Mouse (Mus musculus) left cerebral cortex, postnatal 10 days (tissue): ENCODE data around the gene Igsf9. TPM values are rescaled to one million over a fixed set of nuclear protein-coding genes. Genes with fewer than 3 reads are reported as not detected.

Experiments used
- DNase-seq, 2 experiments: peaks; one replicate each; pipeline ENCODE4 v3.0.0; 2021 to 2022; ENCODE audit warnings: low spot score in 2 of 2, mixed read lengths in 1 of 2; ENCODE audit errors: extremely low spot score in 1 of 2
- intact Hi-C: fragments of 180-260 bp; cut with DNase I; formaldehyde crosslinking; loops from one replicate; pipeline ENCODE4 v1.15.1; 2025
- total RNA-seq, 2 experiments: library from RNA; stranded (reverse); gene quantifications; 2 replicates each; pipeline ENCODE4 v1.2.3; 2021

Gene Igsf9
- 10 to 100 TPM; 19.2 to 27.4 TPM for total RNA-seq

DNA sequence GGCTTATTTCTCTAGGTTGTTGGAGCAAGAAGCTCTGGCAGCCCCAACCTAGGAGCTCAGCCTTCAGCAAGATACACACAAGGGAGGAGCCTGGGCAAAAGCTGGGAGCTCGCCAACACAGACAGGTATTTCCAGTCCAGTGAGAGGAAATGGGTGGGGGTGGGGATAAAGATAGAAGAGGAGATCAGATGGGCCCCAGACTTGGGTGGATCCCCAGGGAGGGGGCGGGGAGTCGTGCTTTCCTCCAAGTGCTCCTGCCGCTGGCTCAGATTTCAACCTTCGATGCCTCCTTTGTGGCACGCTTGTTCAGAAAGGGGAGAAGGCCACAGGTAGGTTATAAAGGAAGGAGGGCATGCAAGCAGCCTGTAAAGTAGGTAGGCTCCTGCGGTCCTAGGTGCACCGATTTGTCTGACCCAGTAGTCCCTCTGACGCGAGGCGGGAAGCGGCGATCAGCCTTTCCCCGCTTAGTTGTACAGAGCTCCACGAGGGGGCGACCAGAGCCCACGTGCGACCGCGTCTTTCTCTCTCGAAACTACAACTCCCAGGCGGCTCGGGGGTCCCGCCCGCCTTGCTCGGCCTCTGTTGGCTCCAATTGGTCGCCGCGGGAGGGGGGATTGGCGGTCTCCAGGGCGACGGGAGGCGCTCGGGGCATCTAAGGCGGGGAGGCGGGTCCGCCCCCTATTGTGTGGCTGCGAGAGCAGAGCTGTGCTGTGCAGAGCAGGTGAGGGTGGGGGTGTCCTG, at the start of gene Igsf9:
Gene Igsf9, plus strand, starts transcription at position 249 of the 741 bp plus-strand sequence.
- DNase-seq: peak; percentile 92 to 96
- intact Hi-C loops: no loop called here

DNA sequence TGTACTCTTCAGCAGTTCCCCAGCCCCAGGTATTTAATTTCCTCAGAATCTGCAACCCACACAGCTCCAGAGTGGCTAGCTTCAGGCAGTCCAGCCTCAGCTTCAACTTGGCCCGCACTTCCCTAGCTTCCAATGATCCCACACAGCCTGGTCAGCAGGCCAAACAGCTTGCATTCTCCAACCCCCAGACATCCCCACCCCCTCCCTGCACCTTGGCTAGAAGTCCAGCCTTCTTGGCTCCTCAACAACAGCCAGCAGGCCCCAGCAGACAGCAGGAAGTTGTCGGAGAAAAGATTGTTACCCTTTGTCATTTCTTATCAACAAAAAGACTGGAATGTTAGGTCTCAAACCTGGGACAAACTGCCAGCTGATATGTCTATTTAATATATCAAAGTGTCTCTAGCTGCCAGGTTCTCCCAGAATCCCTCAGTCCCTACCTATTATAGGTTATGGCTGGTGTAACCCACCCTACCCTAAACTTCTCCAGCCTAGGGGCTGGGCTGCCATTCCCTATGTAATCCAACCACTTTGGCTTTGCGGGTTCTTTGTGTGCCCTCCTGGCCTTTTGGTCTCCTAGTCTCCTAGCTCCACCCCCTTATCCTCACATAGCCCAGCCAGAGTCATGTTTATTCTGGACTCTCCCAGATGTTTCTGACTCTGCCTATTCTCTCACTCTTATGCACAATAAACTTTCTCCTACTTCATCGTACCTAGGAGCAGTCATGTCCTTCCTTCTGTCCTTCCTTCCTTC, 49.6 kb upstream of the Igsf9 start:
- DNase-seq: peak in 1 of 2 experiments; percentile 35
- intact Hi-C loops: no loop called here

DNA sequence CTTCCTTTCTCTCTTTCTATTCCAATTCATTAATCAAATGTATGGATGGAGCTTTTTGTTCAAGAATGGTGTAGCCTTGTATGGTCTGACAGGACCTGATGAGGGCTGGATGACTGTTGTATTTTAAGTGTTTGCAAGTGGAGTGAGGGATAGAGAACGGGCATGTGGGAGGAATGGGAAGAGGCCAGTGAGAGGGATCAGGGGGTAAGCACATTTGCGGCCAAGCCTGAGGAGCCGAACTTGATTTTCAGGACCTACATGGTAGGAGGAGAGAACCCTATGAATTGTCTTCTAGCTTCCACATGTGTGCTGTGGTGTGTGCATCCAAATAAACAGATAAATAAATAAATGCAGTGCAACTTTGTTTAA, 49.0 kb upstream of the Igsf9 start:
- intact Hi-C loops: no loop called here
- no peak for DNase-seq

DNA sequence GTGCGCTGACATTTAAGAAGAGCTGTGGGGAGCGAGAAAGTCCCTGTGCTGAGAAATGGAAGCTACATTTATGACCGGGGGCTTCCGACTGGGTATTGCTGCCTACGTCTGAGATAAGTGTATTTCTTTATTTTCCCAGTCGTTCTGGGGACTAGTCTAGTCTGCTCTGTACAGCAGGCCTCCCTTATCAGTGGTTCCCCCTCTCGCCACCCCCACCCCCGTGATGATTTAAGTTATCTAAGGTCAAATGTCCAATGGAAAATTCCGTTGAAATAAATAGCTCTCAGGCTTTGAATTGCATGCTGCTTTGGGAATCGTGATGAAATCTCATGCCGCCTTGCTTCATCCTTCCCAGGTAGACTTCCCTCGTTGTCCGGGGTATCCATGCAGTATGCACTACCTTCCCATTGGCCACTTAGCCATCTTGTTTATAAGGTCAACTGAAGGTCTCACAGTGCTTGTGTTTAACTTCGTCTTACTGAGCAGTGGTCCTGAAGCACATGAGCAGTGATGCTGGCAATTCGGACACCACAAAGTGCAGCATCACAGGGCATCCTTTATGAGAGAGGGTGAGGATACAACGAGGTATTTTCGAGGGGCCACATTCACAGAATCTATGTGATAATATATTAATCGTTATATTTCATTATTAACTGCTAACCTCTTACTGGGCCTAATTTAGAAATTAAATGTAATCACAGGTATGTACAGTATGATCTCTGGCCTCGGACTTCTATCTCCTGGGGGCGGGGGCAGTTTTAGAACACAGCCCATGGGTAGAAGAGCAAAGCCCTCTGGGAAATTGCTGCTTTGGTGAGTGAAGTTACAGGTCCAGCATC, 48.4 kb upstream of the Igsf9 start:
- intact Hi-C loops: no loop called here
- no peak for DNase-seq

DNA sequence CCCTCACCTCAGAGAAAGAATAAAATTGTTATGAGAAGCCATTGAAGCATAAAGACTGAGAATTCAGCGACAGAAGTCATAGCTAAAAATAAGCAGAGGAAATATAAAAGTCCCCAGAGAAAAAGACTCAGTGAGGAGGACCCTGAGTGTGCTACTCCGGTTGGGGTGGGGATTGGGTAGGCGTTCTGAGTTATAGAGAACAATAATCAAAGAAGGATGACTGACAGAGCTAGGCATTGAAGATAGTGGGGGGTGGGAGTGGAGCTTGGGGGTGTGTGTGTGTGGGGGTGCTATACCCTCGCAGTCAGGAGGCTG, 47.8 kb upstream of the Igsf9 start:
- intact Hi-C loops: no loop called here
- no peak for DNase-seq

DNA sequence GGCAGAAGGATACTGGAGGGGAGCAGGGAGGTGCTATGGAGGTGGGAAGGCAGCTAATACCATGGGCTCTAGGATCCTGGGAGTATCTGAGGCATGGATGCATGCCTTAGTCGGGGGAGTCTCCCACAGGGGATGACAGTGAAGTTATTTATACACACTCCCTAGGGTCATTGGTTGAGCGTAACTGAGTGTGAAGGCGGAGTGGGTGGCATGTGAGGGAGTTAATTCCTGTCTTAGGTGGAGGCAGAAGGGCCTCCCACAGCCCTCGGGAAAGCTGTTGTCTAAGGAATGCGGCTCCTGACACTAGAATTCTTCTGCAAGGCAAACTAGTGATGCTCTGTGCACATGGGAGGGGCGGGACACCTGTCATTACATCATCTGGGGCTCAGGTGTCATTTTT, 44.8 kb upstream of the Igsf9 start:
- intact Hi-C loops: no loop called here
- no peak for DNase-seq

DNA sequence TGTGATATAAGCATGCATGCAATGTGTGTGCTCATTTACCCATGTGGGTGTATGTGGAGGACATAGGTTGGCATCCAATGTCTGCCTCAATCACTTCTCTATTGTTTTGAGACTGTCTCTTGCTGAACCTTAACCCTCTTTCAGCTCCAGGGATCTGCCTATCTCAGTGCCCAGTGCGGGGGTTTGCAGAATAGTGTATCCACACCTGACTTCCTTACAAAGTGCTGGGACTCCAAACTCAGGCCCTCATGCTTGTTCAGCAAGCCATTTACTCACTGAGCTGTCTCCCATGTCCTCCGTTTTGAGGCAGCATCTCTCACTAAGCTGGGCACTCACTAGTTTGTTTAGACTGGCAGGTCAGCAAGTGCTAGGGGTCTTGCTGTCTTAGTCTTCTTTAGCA, 43.0 kb upstream of the Igsf9 start:
- intact Hi-C loops: no loop called here
- no peak for DNase-seq

DNA sequence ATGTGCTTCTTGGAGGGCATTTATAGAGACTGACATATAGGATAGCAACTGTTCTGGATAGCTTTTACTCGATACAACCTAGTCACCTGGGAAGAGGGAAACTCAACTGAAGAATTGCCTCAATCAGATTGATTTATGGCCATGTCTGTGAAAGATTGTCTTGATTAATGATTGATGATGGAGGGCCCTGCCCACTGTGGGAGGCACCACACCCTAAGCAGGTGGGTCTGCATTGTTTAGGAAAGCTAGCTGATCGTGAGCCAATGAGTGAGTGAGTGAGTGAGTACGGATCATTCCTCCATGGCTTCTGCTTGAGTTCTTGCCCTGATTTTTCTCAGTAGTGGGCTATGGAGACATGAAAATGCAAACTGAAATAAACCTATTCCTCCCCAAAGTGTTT, 41.1 kb upstream of the Igsf9 start:
- intact Hi-C loops: no loop called here
- DNase-seq: no peak

DNA sequence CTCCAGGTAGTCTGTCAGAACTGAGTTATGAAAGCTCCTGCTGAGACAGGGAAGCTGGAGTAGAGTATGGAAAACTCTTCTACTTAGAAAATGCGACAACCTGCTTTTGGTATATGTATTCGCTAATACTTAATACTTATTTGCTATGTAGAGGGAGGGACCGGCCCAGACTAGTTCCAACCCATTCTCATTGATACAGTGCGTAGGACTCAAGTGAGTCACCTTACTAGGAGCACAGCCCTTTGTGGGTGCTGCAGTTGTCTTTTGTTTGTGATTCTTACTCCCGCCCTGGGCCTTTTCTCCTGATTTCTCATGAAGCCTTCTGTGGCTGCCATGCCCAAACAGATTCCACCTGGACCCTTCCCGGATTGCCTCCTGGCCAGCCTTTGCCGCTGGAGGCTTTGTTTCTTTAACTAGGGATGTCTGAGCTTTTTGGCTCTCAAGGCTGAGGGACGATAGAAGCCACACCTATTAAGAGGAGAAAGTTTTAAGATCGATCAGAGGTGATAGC, 39.6 kb upstream of the Igsf9 start:
- no peak for DNase-seq
- intact Hi-C loops: no loop called here

DNA sequence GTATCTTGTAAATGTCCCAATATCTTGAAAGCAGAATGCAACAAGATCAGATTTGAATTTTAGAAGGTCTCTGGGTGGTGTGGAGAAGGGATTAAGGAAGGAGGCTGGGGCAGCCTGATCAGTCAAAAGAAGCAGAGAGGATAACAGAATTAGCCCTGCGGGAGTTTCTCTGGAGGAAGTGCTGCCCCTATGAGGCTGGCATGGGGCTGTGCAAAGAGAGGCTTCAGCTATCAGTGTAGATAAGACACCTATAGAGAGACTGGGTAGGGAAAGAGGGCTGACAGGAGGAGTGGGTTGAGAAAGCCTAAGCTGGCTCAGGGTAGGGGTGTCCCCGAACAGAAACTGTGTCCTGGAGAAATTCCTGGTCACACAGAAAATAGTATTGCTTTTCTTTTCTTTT, 31.4 kb upstream of the Igsf9 start:
- intact Hi-C loops: no loop called here
- no peak for DNase-seq

DNA sequence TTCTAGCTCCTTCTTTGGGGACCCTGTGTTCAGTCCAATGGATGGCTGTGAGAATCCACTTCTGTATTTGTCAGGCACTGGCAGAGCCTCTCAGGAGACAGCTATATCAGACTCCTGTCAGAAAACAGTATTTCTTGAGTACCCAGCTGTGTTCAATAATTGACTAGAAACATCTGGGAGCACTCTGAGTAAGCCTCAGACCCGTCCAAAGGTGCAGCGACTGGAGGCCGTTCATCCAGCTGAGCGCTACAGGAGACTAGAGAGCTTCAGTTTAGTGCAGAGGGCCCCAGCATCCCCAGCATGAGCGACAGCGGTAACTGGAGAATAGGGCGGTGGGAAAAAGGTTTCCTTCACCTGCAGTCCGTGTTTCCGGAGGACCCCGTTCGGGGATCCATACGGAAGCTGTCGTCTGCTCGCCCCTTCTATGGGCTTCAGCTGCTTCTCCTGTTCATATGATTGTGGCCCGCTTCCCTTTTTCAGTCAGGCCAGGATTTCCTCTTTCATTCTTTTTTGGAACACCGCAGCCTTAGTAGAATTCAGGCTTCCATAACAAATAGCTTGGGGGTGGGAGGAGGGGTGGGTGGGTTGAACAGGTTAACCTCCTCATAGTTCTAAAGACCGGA, 30.6 kb upstream of the Igsf9 start:
- intact Hi-C loops: no loop called here
- DNase-seq: no peak

DNA sequence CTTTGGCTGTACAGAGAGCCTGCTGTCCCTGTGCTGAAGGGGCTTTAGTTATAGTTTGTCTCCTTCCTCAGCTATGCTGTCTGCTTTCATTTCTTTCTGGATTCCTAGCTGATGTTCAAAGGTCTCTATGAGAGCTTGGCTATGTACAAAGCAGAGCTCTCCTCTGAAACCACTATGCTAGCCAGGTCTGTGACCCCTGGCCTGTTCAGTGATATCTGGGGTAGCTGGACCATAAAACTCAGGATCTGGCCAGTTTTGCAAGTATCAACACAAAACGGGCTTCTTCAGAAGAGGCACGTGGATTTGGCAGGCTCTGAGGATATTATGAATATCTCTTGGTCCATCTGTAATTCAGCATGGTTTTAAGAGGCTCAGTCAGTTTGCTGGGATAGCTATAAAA, 28.7 kb upstream of the Igsf9 start:
- intact Hi-C loops: no loop called here
- DNase-seq: no peak

DNA sequence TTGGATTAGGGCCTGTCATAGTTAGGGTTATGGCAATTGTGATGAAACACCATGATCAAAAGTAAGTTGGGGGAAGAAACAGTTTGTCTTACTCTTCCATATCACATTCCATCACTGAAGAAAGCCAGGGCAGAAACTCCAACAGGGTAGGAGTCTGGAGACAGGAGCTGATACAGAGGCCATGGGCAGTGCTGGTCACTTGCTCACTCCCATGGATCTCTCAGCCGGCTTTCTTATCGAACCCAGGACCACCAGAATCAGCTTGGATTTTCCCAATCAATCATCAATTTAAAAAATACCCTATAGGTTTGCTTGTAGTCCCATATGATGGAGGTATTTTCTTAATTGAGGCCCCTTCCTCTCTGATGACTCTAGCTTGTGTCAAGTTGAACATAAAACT, 27.8 kb upstream of the Igsf9 start:
- intact Hi-C loops: no loop called here
- DNase-seq: no peak

DNA sequence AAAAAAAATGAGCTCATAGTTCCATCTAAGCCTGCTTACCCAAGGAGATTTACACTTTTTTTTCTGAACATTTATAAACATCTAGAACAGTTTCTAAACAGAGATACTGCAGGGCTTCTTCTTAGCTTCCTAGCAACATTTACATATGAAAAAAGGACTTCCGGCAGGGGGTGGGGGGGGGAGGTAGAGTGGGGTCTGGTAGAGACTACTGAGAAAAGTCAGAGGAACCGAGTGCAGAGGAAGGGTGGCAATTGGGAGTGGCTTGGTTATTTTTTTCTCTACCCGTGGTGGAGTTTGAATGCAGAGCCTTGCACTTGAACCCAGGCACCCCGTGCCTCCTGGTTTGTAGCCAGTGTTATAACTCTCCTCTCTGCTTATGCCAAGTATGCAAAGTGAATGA, 26.2 kb upstream of the Igsf9 start:
- DNase-seq: no peak
- intact Hi-C loops: no loop called here

DNA sequence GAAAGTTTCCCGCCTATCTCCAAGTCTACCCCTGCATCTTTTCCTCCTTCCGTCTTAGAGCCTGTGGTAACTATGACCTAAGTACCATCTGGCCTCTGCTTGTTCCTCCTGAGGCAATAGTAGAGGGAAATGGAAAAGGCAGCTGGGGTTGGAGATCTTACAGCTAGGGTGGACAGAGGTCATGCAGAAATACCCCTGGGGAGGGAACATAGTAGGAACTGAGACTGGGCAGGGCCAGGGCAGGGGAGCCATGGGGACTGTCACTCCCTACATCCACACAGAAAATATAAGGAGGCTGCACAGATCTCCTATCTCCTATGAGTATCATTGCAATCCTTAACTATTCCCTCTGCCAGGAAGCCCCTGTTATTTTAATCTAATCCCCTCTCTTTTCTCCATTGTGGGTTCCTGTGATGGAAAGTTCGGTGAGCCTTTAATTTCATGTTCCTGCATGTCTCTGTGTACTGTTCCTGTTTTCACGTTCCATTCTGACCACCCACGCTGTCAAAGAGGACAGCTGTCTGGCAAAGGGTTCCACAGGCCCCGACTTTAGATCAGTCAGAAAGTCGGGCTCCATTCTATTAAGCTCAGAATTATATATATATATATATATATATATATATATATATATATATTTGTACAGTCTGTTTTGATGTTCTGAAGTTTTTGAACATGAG, 25.4 kb upstream of the Igsf9 start:
- DNase-seq: no peak
- intact Hi-C loops: no loop called here

DNA sequence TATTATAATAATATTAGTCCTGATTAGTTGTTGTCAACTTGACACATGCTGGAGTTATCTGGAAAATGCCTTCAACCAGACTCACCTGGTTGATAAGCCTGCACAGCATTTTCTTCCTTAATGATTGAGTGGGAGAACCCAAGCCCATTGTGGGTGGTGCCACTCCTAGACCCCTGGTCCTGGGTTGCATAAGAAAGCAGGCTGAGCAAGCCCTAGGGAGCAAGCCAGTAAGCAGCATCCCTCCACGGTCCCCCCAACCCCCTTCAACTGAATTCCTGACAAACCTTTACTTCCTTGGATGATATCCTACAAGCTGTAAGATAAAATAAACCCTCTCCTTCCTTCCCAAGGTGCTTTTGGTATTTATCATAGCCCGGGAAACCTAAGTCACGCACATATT, 24.4 kb upstream of the Igsf9 start:
- intact Hi-C loops: no loop called here

DNA sequence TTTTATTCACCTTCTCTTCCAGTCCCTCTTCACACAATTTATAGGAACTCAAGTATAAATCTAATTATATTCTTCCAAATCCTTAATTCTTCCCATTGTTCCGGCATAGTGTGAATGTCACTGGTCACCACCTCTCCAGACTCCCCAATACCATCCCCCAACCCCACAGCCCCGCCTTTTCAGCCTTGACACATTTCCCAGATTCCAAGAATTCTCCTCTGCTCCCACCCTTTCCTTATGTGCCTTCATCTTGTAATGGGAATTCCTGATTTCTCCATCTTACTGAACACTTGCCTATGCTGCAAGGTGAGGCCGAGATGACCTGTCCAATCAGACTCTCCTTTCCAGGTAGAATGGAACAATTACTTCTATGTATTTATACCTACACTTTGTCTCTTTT, 23.5 kb upstream of the Igsf9 start:
- DNase-seq: no peak
- intact Hi-C loops: no loop called here

More for the DNA sequence above, 24.4 kb upstream of the Igsf9 start:
- DNase-seq: no peak

DNA sequence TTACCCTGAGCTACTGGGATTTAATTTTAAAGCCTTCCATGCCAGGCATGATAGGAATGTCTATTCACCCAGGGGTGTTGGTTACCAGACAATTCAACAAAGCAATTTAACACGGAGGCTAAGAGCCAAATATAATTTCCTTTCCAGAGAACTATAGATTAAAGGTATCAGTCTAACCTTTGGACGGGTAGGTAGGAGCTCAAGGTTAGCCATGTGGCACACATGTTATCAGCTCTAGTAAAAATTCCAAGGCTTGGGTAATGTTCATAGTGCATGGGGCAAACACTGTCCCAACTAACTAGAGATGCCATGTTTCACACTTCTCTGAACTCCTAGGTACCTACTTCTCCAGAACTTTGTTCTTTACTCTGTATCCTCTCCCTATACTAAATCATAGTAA, 20.0 kb upstream of the Igsf9 start:
- no peak for DNase-seq
- intact Hi-C loops: no loop called here

DNA sequence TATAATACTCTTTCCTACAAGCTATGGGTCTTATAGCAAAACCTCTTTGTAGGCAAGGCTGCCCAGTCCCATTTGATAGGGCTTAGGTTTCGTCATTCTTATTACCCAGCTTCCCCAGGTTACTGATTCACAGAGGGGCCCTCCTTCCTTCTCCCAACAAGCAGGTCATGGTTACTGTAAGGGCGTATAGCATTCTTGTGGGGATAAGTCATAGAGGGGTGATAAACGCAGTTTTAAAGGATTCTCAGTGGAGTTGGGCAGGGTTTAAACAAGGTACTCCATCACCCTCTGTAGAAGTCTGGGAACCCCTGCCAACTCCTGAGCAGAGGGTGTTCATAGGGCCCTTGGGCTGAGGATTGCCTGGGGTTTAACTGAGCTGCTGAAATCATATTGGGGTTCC, 19.1 kb upstream of the Igsf9 start:
- DNase-seq: no peak
- intact Hi-C loops: no loop called here
